In genomic region chr10:107223186-107223440, GRCm38 (mm10) we compare ENCODE assay signal across 12 mouse cellular contexts.
"Had no signal": no experiment of that assay in that cellular context is flagged by ENCODE, and none has a peak within 500 bp of the region (broad histone marks: within the 10 kb centered on the region; RNA-seq: fewer than 3 reads in every experiment).

No protein-coding gene starts in this region.

- DNase-seq: retina, postnatal 1 day; right cerebral cortex, adult 18-20 months; right cerebral cortex, postnatal 14 days; right cerebral cortex, postnatal 25 days; right cerebral cortex, postnatal 4 days; spleen, adult 18-20 months; thymus, adult 18-20 months; thymus, adult 2 months; thymus, postnatal 14 days; thymus, postnatal 25 days; thymus, postnatal 36 days; thymus, postnatal 4 days had no signal
